In genomic region chr19:36932097-36932496, GRCm38 (mm10) we compare ENCODE assay signal across 28 mouse cellular contexts. TPM values are rescaled to one million over a fixed set of nuclear protein-coding genes. Genes with fewer than 3 reads are reported as not detected.
DNase-seq lines count a peak whose midpoint lies in the region; ATAC-seq and TF ChIP-seq lines count a peak whose summit lies in the region.
"Had no signal": no experiment of that assay in that cellular context is flagged by ENCODE, and none has a peak within 500 bp of the region (broad histone marks: within the 10 kb centered on the region; RNA-seq: fewer than 3 reads in every experiment).

No protein-coding gene starts in this region.

- no peaks in the 10 kb centered on the region for H3K27me3 ChIP-seq in G1E (ENCODE audit: insufficient read depth, low read length)
- H3K27me3 ChIP-seq in liver, embryonic 15.5 days, result no peaks in the 10 kb centered on the region
- H3K27me3 ChIP-seq in forebrain, embryonic 12.5 days, result no peaks in the 10 kb centered on the region
- H3K27me3 ChIP-seq: forebrain, embryonic 15.5 days; hindbrain, embryonic 13.5 days; limb, embryonic 15.5 days; neural tube, embryonic 12.5 days had no signal

- H3K27ac ChIP-seq in liver, embryonic 15.5 days (replicated peaks), result no peak overlapping the region
- H3K27ac ChIP-seq in forebrain, embryonic 12.5 days, result no peak overlapping the region
- H3K27ac ChIP-seq: forebrain, embryonic 15.5 days; hindbrain, embryonic 13.5 days; limb, embryonic 10.5 days; limb, embryonic 15.5 days; neural tube, embryonic 12.5 days had no signal

- no peak overlapping the region for H3K9ac ChIP-seq in liver, embryonic 15.5 days
- no peak overlapping the region for H3K9ac ChIP-seq in forebrain, embryonic 12.5 days
- H3K9ac ChIP-seq: forebrain, embryonic 15.5 days; hindbrain, embryonic 13.5 days; limb, embryonic 15.5 days; neural tube, embryonic 12.5 days had no signal

- no peak overlapping the region for H3K4me3 ChIP-seq in G1E (ENCODE audit: low read depth, low read length)
- H3K4me3 ChIP-seq in liver, embryonic 15.5 days (replicated peaks), result no peak overlapping the region
- H3K4me3 ChIP-seq in forebrain, embryonic 12.5 days (replicated peaks), result no peak overlapping the region
- H3K4me3 ChIP-seq: forebrain, embryonic 15.5 days; hindbrain, embryonic 13.5 days; limb, embryonic 10.5 days; limb, embryonic 15.5 days; myocyte; neural tube, embryonic 12.5 days had no signal

- TF ChIP-seq CTCF in G1E (IDR thresholded peaks at IDR 0.05; ENCODE audit: low read depth, low read length), result no peak

- peak; percentile 41 for ATAC-seq in G1E (ENCODE audit: extremely low read depth, insufficient number of reproducible peaks, low FRiP score, poor library complexity, severe bottlenecking)
- ATAC-seq in common myeloid progenitor, adult 5-6 weeks (replicated peaks; ENCODE audit: low read depth, poor library complexity, severe bottlenecking), result 0 out of 2 replicates have a peak, but pooled peaks have one; percentile 4
- ATAC-seq in liver, embryonic 15.5 days (ENCODE audit: insufficient read depth), result peak; percentile 41; the same call in 1 of the 2 replicates
- peak; percentile 56 for ATAC-seq in megakaryocyte progenitor cell, adult 5-6 weeks (replicated peaks; ENCODE audit: poor library complexity)
- ATAC-seq in forebrain, embryonic 12.5 days (ENCODE audit: low FRiP score), result no peak
- ATAC-seq: forebrain, embryonic 15.5 days; intestine, postnatal 0 days; midbrain, embryonic 16.5 days had no signal

- H3K36me3 ChIP-seq in G1E (replicated peaks), result peaks cover 29% of the 10 kb centered on the region
- H3K36me3 ChIP-seq in liver, embryonic 15.5 days (replicated peaks), result 0 out of 2 replicates have a peak, but pooled peaks cover 3% of the 10 kb centered on the region
- H3K36me3 ChIP-seq in forebrain, embryonic 12.5 days (replicated peaks), result no peaks in the 10 kb centered on the region; the same call in 1 of the 2 replicates
- H3K36me3 ChIP-seq: forebrain, embryonic 15.5 days; hindbrain, embryonic 13.5 days; neural tube, embryonic 12.5 days had no signal

- H3K9me3 ChIP-seq in G1E (replicated peaks), result no peaks in the 10 kb centered on the region
- H3K9me3 ChIP-seq in liver, embryonic 15.5 days (replicated peaks), result no peaks in the 10 kb centered on the region
- H3K9me3 ChIP-seq in forebrain, embryonic 12.5 days, result no peaks in the 10 kb centered on the region
- H3K9me3 ChIP-seq: forebrain, embryonic 15.5 days; hindbrain, embryonic 13.5 days; limb, embryonic 10.5 days; limb, embryonic 15.5 days; neural tube, embryonic 12.5 days had no signal

- peaks cover 68% of the 10 kb centered on the region for H3K4me1 ChIP-seq in G1E (ENCODE audit: insufficient read depth, low read depth, low read length)
- H3K4me1 ChIP-seq in liver, embryonic 15.5 days (replicated peaks), result peaks cover 60% of the 10 kb centered on the region
- H3K4me1 ChIP-seq in forebrain, embryonic 12.5 days, result peaks cover 8% of the 10 kb centered on the region

- H3K4me2 ChIP-seq in liver, embryonic 15.5 days, result no peak overlapping the region; the same call in 1 of the 2 replicates
- H3K4me2 ChIP-seq in forebrain, embryonic 12.5 days, result no peak overlapping the region
- H3K4me2 ChIP-seq: forebrain, embryonic 15.5 days; heart, embryonic 11.5 days; hindbrain, embryonic 13.5 days; limb, embryonic 15.5 days; midbrain, embryonic 11.5 days; neural tube, embryonic 12.5 days had no signal

- intact Hi-C loops in left cerebral cortex, postnatal 25 days (cut with DNase I), result no loop called here

- DNase-seq in G1E (ENCODE audit: low spot score), result peak; percentile 34
- no peak for DNase-seq in layer of hippocampus, postnatal 10 days (ENCODE audit: low spot score in 2 of 2)
- no peak for DNase-seq in left cerebral cortex, postnatal 25 days (ENCODE audit: low spot score in 2 of 2)
- no peak for DNase-seq in kidney, postnatal 14 days
- DNase-seq: adrenal gland, adult 2 months; adrenal gland, postnatal 36 days; cerebellum, adult 8-10 months; cerebellum, postnatal 25 days; gastrocnemius, postnatal 25 days; heart, postnatal 36 days; kidney, adult 9 months; kidney, postnatal 10 days; lung, postnatal 4 days had no signal

RNA-seq across cellular contexts. Expression of gene Btaf1, which starts 6.2 kb away (rescaled TPM):
- total RNA-seq in G1E (2014; fragmentation: Nextera tagmentation) (192 and 201 TPM in 2 replicates), G1E (2017) (148 and 161 TPM in 2 replicates)
- 4.8 and 6.4 TPM in 2 replicates for polyA plus RNA-seq in G1E (2012)
- total RNA-seq in common myeloid progenitor, adult 5-6 weeks (2017), result 81.9 and 95.0 TPM in 2 replicates
- 8.5 and 9.4 TPM in 2 replicates for polyA plus RNA-seq in liver, embryonic 15.5 days (2015; fragmentation: Nextera tagmentation; extraction: Ambion mirVana)
- 39.9 and 45.4 TPM in 2 replicates for total RNA-seq in megakaryocyte progenitor cell, adult 5-6 weeks (2015)
- 51.6 and 71.5 TPM in 2 replicates for total RNA-seq in megakaryocyte progenitor cell, adult 5-6 weeks (2017)
- 10 to 100 TPM; 20.0 to 20.5 TPM for total RNA-seq in layer of hippocampus, postnatal 10 days (2021)
- total RNA-seq in left cerebral cortex, postnatal 25 days (2021), result 10 to 100 TPM; 24.9 to 25.5 TPM
- polyA plus RNA-seq in forebrain, embryonic 12.5 days (2016; fragmentation: Nextera tagmentation; extraction: Ambion mirVana), result 20.3 and 20.9 TPM in 2 replicates

RNA-seq across cellular contexts. Expression of gene Fgfbp3, which starts 12.7 kb away (rescaled TPM):
- 4.1 and 5.6 TPM in 2 replicates for total RNA-seq in G1E (2014; fragmentation: Nextera tagmentation)
- 1.3 and 1.9 TPM in 2 replicates for total RNA-seq in G1E (2017)
- 7.7 and 12.6 TPM in 2 replicates for polyA plus RNA-seq in G1E (2012)
- total RNA-seq in common myeloid progenitor, adult 5-6 weeks (2017), result 4.6 and 5.9 TPM in 2 replicates
- 0.90 and 0.93 TPM in 2 replicates for polyA plus RNA-seq in liver, embryonic 15.5 days (2015; fragmentation: Nextera tagmentation; extraction: Ambion mirVana)
- total RNA-seq in megakaryocyte progenitor cell, adult 5-6 weeks (2015), result 2.0 and 3.6 TPM in 2 replicates
- 0.58 and 2.0 TPM in 2 replicates for total RNA-seq in megakaryocyte progenitor cell, adult 5-6 weeks (2017)
- 10 to 100 TPM; 11.3 to 13.5 TPM for total RNA-seq in layer of hippocampus, postnatal 10 days (2021)
- 1 to 10 TPM; 5.4 to 7.0 TPM for total RNA-seq in left cerebral cortex, postnatal 25 days (2021)
- 34.2 and 40.5 TPM in 2 replicates for polyA plus RNA-seq in forebrain, embryonic 12.5 days (2016; fragmentation: Nextera tagmentation; extraction: Ambion mirVana)
- polyA plus RNA-seq: activated CD4-positive, CD25-positive, alpha-beta regulatory T cell, adult 4 months had no signal
